Mouse (Mus musculus): ENCODE data around the gene Phf23. TPM values are rescaled to one million over a fixed set of nuclear protein-coding genes. Genes with fewer than 3 reads are reported as not detected.

Phf23 gene
- polyA plus RNA-seq, 1 experiment, result 75.6 TPM

- Histone ChIP-seq H3K9me3 (replicated peaks; ENCODE audit: control insufficient read depth, insufficient read depth, low read length, poor library complexity, severe bottlenecking) (no peaks in the 10 kb centered on the region), H3K4me1 (ENCODE audit: control insufficient read depth, insufficient read depth, low read length) (no peaks in the 10 kb centered on the region), H3K36me3 (ENCODE audit: control insufficient read depth, insufficient read depth, low read length, poor library complexity, severe bottlenecking) (peaks cover 21% of the 10 kb centered on the region), H3K9ac (ENCODE audit: low read depth, poor library complexity, severe bottlenecking) (peak overlapping the region; percentile 92), H3K4me3 (ENCODE audit: low read depth, low read length) (peak overlapping the region; percentile 89), H3K27ac (ENCODE audit: insufficient read depth, low read length) (peak overlapping the region; percentile 78), H3K27me3 (ENCODE audit: control insufficient read depth, insufficient read depth, low read length, poor library complexity, severe bottlenecking) (no peaks in the 10 kb centered on the region)
- TF ChIP-seq CTCF (IDR thresholded peaks at IDR 0.05; ENCODE audit: low read depth, low read length) (no peak), POLR2A (IDR thresholded peaks at IDR 0.05; ENCODE audit: insufficient read depth, low read length) (peak; percentile 54)
These were observed 15.1 kb upstream of the Phf23 start for GRCm38 (mm10) chr11:69980196-69981140.

- Histone ChIP-seq H3K9ac (ENCODE audit: low read depth, poor library complexity, severe bottlenecking) (peak within 1 kb of the TSS; percentile 92), H3K9me3 (replicated peaks; ENCODE audit: control insufficient read depth, insufficient read depth, low read length, poor library complexity, severe bottlenecking) (no peaks in the 10 kb centered on the region), H3K27ac (ENCODE audit: insufficient read depth, low read length) (peak within 1 kb of the TSS; percentile 78), H3K4me1 (ENCODE audit: control insufficient read depth, insufficient read depth, low read length) (no peaks in the 10 kb centered on the region), H3K36me3 (ENCODE audit: control insufficient read depth, insufficient read depth, low read length, poor library complexity, severe bottlenecking) (peaks cover 17% of the 10 kb centered on the region), H3K27me3 (ENCODE audit: control insufficient read depth, insufficient read depth, low read length, poor library complexity, severe bottlenecking) (no peaks in the 10 kb centered on the region), H3K4me3 (ENCODE audit: low read depth, low read length) (peak within 1 kb of the TSS; percentile 89)
- TF ChIP-seq CTCF (IDR thresholded peaks at IDR 0.05; ENCODE audit: low read depth, low read length), result no peak
- no peak for TF ChIP-seq POLR2A (IDR thresholded peaks at IDR 0.05; ENCODE audit: insufficient read depth, low read length)
- TF ChIP-seq EP300 (IDR thresholded peaks at IDR 0.05; ENCODE audit: insufficient read depth, low read depth, low read length), result no peak
These were observed 14.3 kb upstream of the Phf23 start, which contains the start of gene Ctdnep1 for GRCm38 (mm10) chr11:69981141-69981762. Gene Ctdnep1 (plus strand): TSS chr11:69981156.

GRCm38 (mm10) chr11:69982225-69982624 lies 13.4 kb upstream of the Phf23 start, which contains the start of gene Elp5:
Gene Elp5 (minus strand): TSS chr11:69982517.
- TF ChIP-seq CTCF (IDR thresholded peaks at IDR 0.05; ENCODE audit: low read depth, low read length) (no peak), EP300 (IDR thresholded peaks at IDR 0.05; ENCODE audit: insufficient read depth, low read depth, low read length) (no peak), POLR2A (IDR thresholded peaks at IDR 0.05; ENCODE audit: insufficient read depth, low read length) (no peak)
- no peaks in the 10 kb centered on the region for H3K27me3 ChIP-seq (ENCODE audit: control insufficient read depth, insufficient read depth, low read length, poor library complexity, severe bottlenecking)
- no peaks in the 10 kb centered on the region for H3K4me1 ChIP-seq (ENCODE audit: control insufficient read depth, insufficient read depth, low read length)
- peaks cover 16% of the 10 kb centered on the region for H3K36me3 ChIP-seq (ENCODE audit: control insufficient read depth, insufficient read depth, low read length, poor library complexity, severe bottlenecking)
- no peaks in the 10 kb centered on the region for H3K9me3 ChIP-seq (replicated peaks; ENCODE audit: control insufficient read depth, insufficient read depth, low read length, poor library complexity, severe bottlenecking)
- 0 out of 2 replicates have a peak within 1 kb of the TSS, but pooled peaks have one; percentile 55 for H3K27ac ChIP-seq (ENCODE audit: insufficient read depth, low read length)
- H3K9ac ChIP-seq (ENCODE audit: low read depth, poor library complexity, severe bottlenecking), result peak within 1 kb of the TSS; percentile 92
- H3K4me3 ChIP-seq (ENCODE audit: low read depth, low read length), result peak within 1 kb of the TSS; percentile 89

GRCm38 (mm10) chr11:69982877-69983276 lies 12.7 kb upstream of the Phf23 start:
- Histone ChIP-seq H3K27ac (ENCODE audit: insufficient read depth, low read length) (no peak overlapping the region), H3K27me3 (ENCODE audit: control insufficient read depth, insufficient read depth, low read length, poor library complexity, severe bottlenecking) (no peaks in the 10 kb centered on the region), H3K9me3 (replicated peaks; ENCODE audit: control insufficient read depth, insufficient read depth, low read length, poor library complexity, severe bottlenecking) (no peaks in the 10 kb centered on the region), H3K36me3 (ENCODE audit: control insufficient read depth, insufficient read depth, low read length, poor library complexity, severe bottlenecking) (peaks cover 16% of the 10 kb centered on the region), H3K4me1 (ENCODE audit: control insufficient read depth, insufficient read depth, low read length) (no peaks in the 10 kb centered on the region), H3K4me3 (ENCODE audit: low read depth, low read length) (no peak overlapping the region), H3K9ac (ENCODE audit: low read depth, poor library complexity, severe bottlenecking) (no peak overlapping the region)
- TF ChIP-seq EP300 (IDR thresholded peaks at IDR 0.05; ENCODE audit: insufficient read depth, low read depth, low read length) (no peak), POLR2A (IDR thresholded peaks at IDR 0.05; ENCODE audit: insufficient read depth, low read length) (no peak), CTCF (IDR thresholded peaks at IDR 0.05; ENCODE audit: low read depth, low read length) (no peak)

GRCm38 (mm10) chr11:69983377-69983776 lies 12.2 kb upstream of the Phf23 start:
- H3K36me3 ChIP-seq (ENCODE audit: control insufficient read depth, insufficient read depth, low read length, poor library complexity, severe bottlenecking), result peaks cover 19% of the 10 kb centered on the region
- no peaks in the 10 kb centered on the region for H3K4me1 ChIP-seq (ENCODE audit: control insufficient read depth, insufficient read depth, low read length)
- H3K27ac ChIP-seq (ENCODE audit: insufficient read depth, low read length), result no peak overlapping the region
- H3K9ac ChIP-seq (ENCODE audit: low read depth, poor library complexity, severe bottlenecking), result no peak overlapping the region
- TF ChIP-seq POLR2A (IDR thresholded peaks at IDR 0.05; ENCODE audit: insufficient read depth, low read length) (no peak), EP300 (IDR thresholded peaks at IDR 0.05; ENCODE audit: insufficient read depth, low read depth, low read length) (no peak), CTCF (IDR thresholded peaks at IDR 0.05; ENCODE audit: low read depth, low read length) (no peak)
- H3K9me3 ChIP-seq (replicated peaks; ENCODE audit: control insufficient read depth, insufficient read depth, low read length, poor library complexity, severe bottlenecking), result no peaks in the 10 kb centered on the region
- H3K4me3 ChIP-seq (ENCODE audit: low read depth, low read length), result no peak overlapping the region
- no peaks in the 10 kb centered on the region for H3K27me3 ChIP-seq (ENCODE audit: control insufficient read depth, insufficient read depth, low read length, poor library complexity, severe bottlenecking)
